Mouse (Mus musculus) hindbrain, embryonic 10.5 days (tissue): Measurements from ENCODE around the gene Gstm3. TPM values are rescaled to one million over a fixed set of nuclear protein-coding genes. Genes with fewer than 3 reads are reported as not detected.
A peak's percentile ranks its signal among the peaks of the same experiment; 100 is the strongest.

Experiments
- DNase-seq: peaks from one replicate; pipeline ENCODE4 v3.0.0-alpha.2; 2017; ENCODE audit warnings: low spot score
- H3K27ac ChIP-seq: fragments of 300-500 bp; sonication (generic); 2 replicates; pipeline ENCODE4 v1.5.1; 2016; ENCODE audit warnings: mild to moderate bottlenecking, moderate library complexity
- H3K27me3 ChIP-seq: fragments of 300-500 bp; sonication (generic); 2 replicates; pipeline ENCODE4 v1.6.1; 2016; ENCODE audit warnings: mild to moderate bottlenecking; ENCODE audit not compliant: poor library complexity, insufficient read depth, severe bottlenecking
- H3K36me3 ChIP-seq: fragments of 300-500 bp; sonication (generic); 2 replicates; pipeline ENCODE4 v1.6.1; 2016; ENCODE audit warnings: mild to moderate bottlenecking, moderate library complexity
- H3K4me1 ChIP-seq: fragments of 300-500 bp; sonication (generic); replicated peaks from 2 replicates; pipeline ENCODE4 v1.6.1; 2016; ENCODE audit warnings: mild to moderate bottlenecking
- H3K4me3 ChIP-seq: fragments of 300-500 bp; sonication (generic); 2 replicates; pipeline ENCODE4 v1.5.1; 2016; ENCODE audit warnings: mild to moderate bottlenecking, moderate library complexity
- H3K9me3 ChIP-seq: fragments of 300-500 bp; sonication (generic); 2 replicates; pipeline ENCODE4 v1.6.1; 2016; ENCODE audit warnings: mild to moderate bottlenecking, moderate library complexity
- WGBS: fragments of 180-500 bp; shearing (Covaris S2); methylation state at CpG from one replicate; pipeline ENCODE4 v1.1.7; 2016; 5-methylcytosine and 5-hydroxymethylcytosine counted together
- polyA plus RNA-seq: library from polyadenylated mRNA; unstranded; fragments of >200 nt; fragmentation: Nextera tagmentation; extraction: Ambion mirVana; gene quantifications from 2 replicates; pipeline ENCODE4 v1.2.1, GENCODE M21; 2016

Gene Gstm3
- polyA plus RNA-seq, 1 experiment from 2014 or later: not detected

GRCm38 (mm10) chr3:107935888-107936287, 33.2 kb downstream of the Gstm3 start:
- no peak for DNase-seq
- Histone ChIP-seq H3K4me1 (peaks cover 22% of the 10 kb centered on the region), H3K27ac (no peak overlapping the region), H3K27me3 (0 out of 2 replicates have a peak, but pooled peaks cover 5% of the 10 kb centered on the region), H3K9me3 (no peaks in the 10 kb centered on the region), H3K4me3 (no peak overlapping the region), H3K36me3 (no peaks in the 10 kb centered on the region)
- 71% methylated on average over 3 of the region's 3 CpGs for WGBS

GRCm38 (mm10) chr3:107935268-107935667, 33.8 kb downstream of the Gstm3 start:
- WGBS: 86% methylated on average over 3 of the region's 3 CpGs
- DNase-seq: no peak
- Histone ChIP-seq H3K9me3 (no peaks in the 10 kb centered on the region), H3K4me1 (peaks cover 22% of the 10 kb centered on the region), H3K4me3 (no peak overlapping the region), H3K27me3 (0 out of 2 replicates have a peak, but pooled peaks cover 2% of the 10 kb centered on the region), H3K27ac (no peak overlapping the region), H3K36me3 (no peaks in the 10 kb centered on the region)

- peak overlapping the region; percentile 23; the same call in 1 of the 2 replicates for H3K27ac ChIP-seq
- WGBS: 87% methylated on average over 6 of the region's 6 CpGs
- peaks cover 33% of the 10 kb centered on the region for H3K4me1 ChIP-seq
- no peaks in the 10 kb centered on the region for H3K27me3 ChIP-seq
- DNase-seq: no peak
- H3K9me3 ChIP-seq: no peaks in the 10 kb centered on the region
- H3K36me3 ChIP-seq: no peaks in the 10 kb centered on the region
- H3K4me3 ChIP-seq: no peak overlapping the region
Measured at GRCm38 (mm10) chr3:107932128-107932527, 37.0 kb downstream of the Gstm3 start.

- Histone ChIP-seq H3K36me3 (no peaks in the 10 kb centered on the region), H3K9me3 (no peaks in the 10 kb centered on the region), H3K4me1 (peaks cover 33% of the 10 kb centered on the region), H3K27me3 (no peaks in the 10 kb centered on the region), H3K4me3 (peak within 1 kb of the TSS; percentile 51), H3K27ac (peak within 1 kb of the TSS; percentile 90)
- DNase-seq: peak; percentile 99
- WGBS: 7% methylated on average over 10 of the region's 10 CpGs
Measured at GRCm38 (mm10) chr3:107931670-107932069, 37.4 kb downstream of the Gstm3 start, which contains the start of gene Gstm7. Gene Gstm7 (minus strand): TSS chr3:107931817.

GRCm38 (mm10) chr3:107931134-107931533, 37.9 kb downstream of the Gstm3 start:
- no peaks in the 10 kb centered on the region for H3K27me3 ChIP-seq
- DNase-seq: peak; percentile 8
- H3K27ac ChIP-seq: peak overlapping the region; percentile 90
- peaks cover 33% of the 10 kb centered on the region for H3K4me1 ChIP-seq
- 79% methylated on average over 2 of the region's 2 CpGs for WGBS
- H3K4me3 ChIP-seq: peak overlapping the region; percentile 51
- no peaks in the 10 kb centered on the region for H3K9me3 ChIP-seq
- H3K36me3 ChIP-seq: no peaks in the 10 kb centered on the region

- Histone ChIP-seq H3K9me3 (no peaks in the 10 kb centered on the region), H3K27me3 (no peaks in the 10 kb centered on the region), H3K4me1 (peaks cover 33% of the 10 kb centered on the region), H3K4me3 (no peak overlapping the region), H3K36me3 (no peaks in the 10 kb centered on the region), H3K27ac (no peak overlapping the region)
- DNase-seq: no peak
- WGBS: 84% methylated on average over 4 of the region's 4 CpGs
Measured at GRCm38 (mm10) chr3:107929731-107930130, 39.4 kb downstream of the Gstm3 start.

GRCm38 (mm10) chr3:107929243-107929642, 39.8 kb downstream of the Gstm3 start:
- WGBS: 90% methylated on average over 4 of the region's 4 CpGs
- no peaks in the 10 kb centered on the region for H3K27me3 ChIP-seq
- no peak for DNase-seq
- H3K9me3 ChIP-seq: no peaks in the 10 kb centered on the region
- peaks cover 33% of the 10 kb centered on the region for H3K4me1 ChIP-seq
- no peak overlapping the region for H3K27ac ChIP-seq
- H3K4me3 ChIP-seq: no peak overlapping the region
- no peaks in the 10 kb centered on the region for H3K36me3 ChIP-seq

GRCm38 (mm10) chr3:107928691-107929090, 40.4 kb downstream of the Gstm3 start:
- Histone ChIP-seq H3K4me3 (no peak overlapping the region), H3K9me3 (no peaks in the 10 kb centered on the region), H3K36me3 (no peaks in the 10 kb centered on the region), H3K4me1 (peaks cover 33% of the 10 kb centered on the region), H3K27me3 (no peaks in the 10 kb centered on the region), H3K27ac (no peak overlapping the region)
- WGBS: 87% methylated on average over 11 of the region's 11 CpGs
- DNase-seq: no peak

GRCm38 (mm10) chr3:107927841-107928240, 41.2 kb downstream of the Gstm3 start:
- DNase-seq: no peak
- no peak overlapping the region for H3K27ac ChIP-seq
- H3K9me3 ChIP-seq: no peaks in the 10 kb centered on the region
- H3K4me1 ChIP-seq: peaks cover 33% of the 10 kb centered on the region
- H3K36me3 ChIP-seq: no peaks in the 10 kb centered on the region
- WGBS: 72% methylated on average over 3 of the region's 3 CpGs
- H3K27me3 ChIP-seq: no peaks in the 10 kb centered on the region
- no peak overlapping the region for H3K4me3 ChIP-seq

- H3K27me3 ChIP-seq: no peaks in the 10 kb centered on the region
- H3K4me3 ChIP-seq: no peak overlapping the region
- no peaks in the 10 kb centered on the region for H3K36me3 ChIP-seq
- H3K27ac ChIP-seq: no peak overlapping the region
- WGBS: 92% methylated on average over 3 of the region's 3 CpGs
- H3K9me3 ChIP-seq: no peaks in the 10 kb centered on the region
- DNase-seq: no peak
- H3K4me1 ChIP-seq: peaks cover 14% of the 10 kb centered on the region; the same call in 1 of the 2 replicates
Measured at GRCm38 (mm10) chr3:107925335-107925734, 43.7 kb downstream of the Gstm3 start.

GRCm38 (mm10) chr3:107920348-107920747, 48.7 kb downstream of the Gstm3 start:
- Histone ChIP-seq H3K4me3 (no peak overlapping the region), H3K9me3 (no peaks in the 10 kb centered on the region), H3K27me3 (no peaks in the 10 kb centered on the region), H3K27ac (no peak overlapping the region), H3K4me1 (no peaks in the 10 kb centered on the region), H3K36me3 (no peaks in the 10 kb centered on the region)
- DNase-seq: no peak
- 94% methylated on average over 5 of the region's 5 CpGs for WGBS

- H3K36me3 ChIP-seq: no peaks in the 10 kb centered on the region
- H3K4me1 ChIP-seq: no peaks in the 10 kb centered on the region
- H3K9me3 ChIP-seq: no peaks in the 10 kb centered on the region
- H3K27ac ChIP-seq: no peak overlapping the region
- H3K4me3 ChIP-seq: no peak overlapping the region
- no peaks in the 10 kb centered on the region for H3K27me3 ChIP-seq
- WGBS: 57% methylated on average over 7 of the region's 7 CpGs
- peak; percentile 42 for DNase-seq
Measured at GRCm38 (mm10) chr3:107917783-107918408, 51.2 kb downstream of the Gstm3 start.

- Histone ChIP-seq H3K4me1 (no peaks in the 10 kb centered on the region), H3K27me3 (no peaks in the 10 kb centered on the region), H3K9me3 (no peaks in the 10 kb centered on the region), H3K4me3 (no peak overlapping the region), H3K36me3 (no peaks in the 10 kb centered on the region), H3K27ac (no peak overlapping the region)
- WGBS: 83% methylated on average over 3 of the region's 3 CpGs
- DNase-seq: no peak
Measured at GRCm38 (mm10) chr3:107917097-107917496, 52.0 kb downstream of the Gstm3 start.
